Mouse (Mus musculus): Measurements from ENCODE around the gene Dtymk. TPM values are rescaled to one million over a fixed set of nuclear protein-coding genes. Genes with fewer than 3 reads are reported as not detected.
"Not testable (repeated sequence)": the region's sequence is repeated elsewhere in the genome, so short reads cannot be mapped to it uniquely, and the experiment has no call there.

Dtymk gene
- 10 to 100 TPM; 15.7 to 16.4 TPM for total RNA-seq (2021)
- long read RNA-seq, experiment 1, transcript Dtymk-201 (5 exons, 1,003 nt), result major isoform, 11 of 34 reads
- long read RNA-seq, experiment 1, transcript Dtymk-202 (2 exons, 1,055 nt), result minor isoform, 10 of 34 reads
- long read RNA-seq, experiment 1, partial matches to known transcripts, result 0 of 34 reads
- long read RNA-seq, experiment 1, other reads (novel, unspliced or antisense), result 13 of 34 reads
- long read RNA-seq, experiment 2, transcript Dtymk-201 (5 exons, 1,003 nt), result minor isoform, 9 of 33 reads
- long read RNA-seq, experiment 2, transcript Dtymk-202 (2 exons, 1,055 nt), result major isoform, 18 of 33 reads
- long read RNA-seq, experiment 2, partial matches to known transcripts, result 2 of 33 reads
- long read RNA-seq, experiment 2, other reads (novel, unspliced or antisense), result 4 of 33 reads

DNA sequence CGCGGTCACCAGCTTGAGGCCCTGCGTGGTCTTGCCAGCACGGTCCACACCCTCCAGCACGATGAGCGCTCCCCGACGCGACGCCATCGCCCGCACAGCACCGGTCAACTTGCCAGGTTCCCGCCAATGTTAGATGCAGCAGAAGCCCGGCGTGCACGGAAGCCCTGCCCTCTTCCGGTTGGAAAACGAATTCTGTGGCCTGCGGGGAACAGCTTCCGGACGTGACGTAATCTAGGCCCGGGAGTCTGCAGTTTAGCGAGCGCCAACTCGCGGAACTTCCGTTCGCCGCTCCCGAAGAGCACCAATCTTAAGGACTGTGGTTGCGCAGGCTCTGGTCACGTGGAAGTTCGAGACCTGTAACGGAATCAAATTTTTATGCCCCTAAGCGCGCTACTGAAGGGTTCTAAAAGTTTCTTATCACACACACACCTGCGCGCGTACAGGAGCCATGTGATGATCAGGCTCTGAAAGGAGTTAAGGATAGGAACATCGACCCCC is at the start of gene Dtymk:
Gene Dtymk (minus strand): TSS at position 194 of the 498 bp plus-strand sequence.
- peak; percentile 92 for DNase-seq

DNA sequence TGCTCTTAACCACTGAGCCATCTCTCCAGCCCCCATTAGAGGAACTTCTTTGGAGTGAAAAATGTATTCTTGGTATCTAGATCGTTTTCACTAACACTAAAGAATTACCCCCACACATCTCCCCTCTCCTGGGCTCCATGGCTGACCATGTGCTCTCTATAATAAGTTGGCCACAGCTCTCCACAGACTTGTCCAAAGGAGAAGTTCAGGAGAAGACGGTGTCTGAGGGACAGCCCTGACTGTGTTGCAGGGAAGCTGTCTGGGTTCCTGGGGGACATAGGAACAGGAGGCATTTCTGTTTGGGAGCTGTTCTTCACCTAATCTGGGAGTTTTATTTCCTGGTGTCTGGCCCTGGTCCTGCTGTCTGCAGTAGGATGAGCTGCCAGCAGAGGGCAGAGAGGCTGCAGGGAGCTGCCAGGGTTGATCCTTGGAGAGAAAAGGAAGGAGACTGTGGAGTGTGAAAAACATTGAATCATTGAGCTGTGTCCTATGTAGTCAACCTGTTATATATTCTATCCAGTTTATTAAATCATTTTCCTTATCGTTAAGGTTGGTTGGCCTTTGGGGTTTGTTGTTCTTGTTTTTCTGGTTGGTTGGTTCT is 44.1 kb upstream of the Dtymk start:
- not testable (repeated sequence) for DNase-seq

DNA sequence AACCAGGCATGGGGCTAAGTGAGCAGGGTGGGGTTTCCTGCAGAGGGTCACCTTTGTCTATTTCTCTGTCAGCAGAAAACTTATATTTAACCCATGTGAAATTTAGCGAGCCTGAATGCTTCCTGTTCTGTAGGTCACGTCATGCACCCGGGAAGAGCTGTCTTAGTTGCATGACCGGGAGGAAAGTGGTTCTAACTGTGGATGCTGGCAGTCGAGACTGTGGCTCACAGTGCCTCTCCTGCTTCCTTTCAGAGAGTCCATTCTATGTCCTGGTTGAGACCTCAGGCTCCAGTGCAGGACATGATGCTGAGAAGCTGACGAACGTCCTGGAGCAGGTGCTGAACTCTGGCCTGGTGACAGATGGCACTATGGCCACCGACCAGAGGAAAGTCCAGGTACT is 36.8 kb upstream of the Dtymk start:
- DNase-seq, result not testable (repeated sequence)

DNA sequence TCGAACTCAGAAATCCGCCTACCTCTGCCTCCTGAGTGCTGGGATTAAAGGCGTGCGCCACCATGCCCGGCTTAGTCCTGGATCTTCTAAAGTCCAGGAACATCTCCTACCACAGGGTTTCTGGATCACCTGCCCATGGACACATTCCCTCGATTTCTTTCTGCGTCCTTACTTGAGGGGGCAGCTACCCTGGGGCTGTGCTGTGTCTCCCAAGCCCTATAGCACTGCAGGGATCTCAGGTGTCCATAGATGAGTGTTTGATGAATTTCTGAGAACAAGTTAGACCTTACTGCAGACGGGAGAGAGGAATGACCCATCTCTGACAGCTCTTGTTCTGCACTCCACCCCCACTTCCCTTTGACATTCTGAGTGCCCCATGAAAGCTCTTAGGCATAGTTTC is 35.6 kb upstream of the Dtymk start:
- DNase-seq, result no peak

DNA sequence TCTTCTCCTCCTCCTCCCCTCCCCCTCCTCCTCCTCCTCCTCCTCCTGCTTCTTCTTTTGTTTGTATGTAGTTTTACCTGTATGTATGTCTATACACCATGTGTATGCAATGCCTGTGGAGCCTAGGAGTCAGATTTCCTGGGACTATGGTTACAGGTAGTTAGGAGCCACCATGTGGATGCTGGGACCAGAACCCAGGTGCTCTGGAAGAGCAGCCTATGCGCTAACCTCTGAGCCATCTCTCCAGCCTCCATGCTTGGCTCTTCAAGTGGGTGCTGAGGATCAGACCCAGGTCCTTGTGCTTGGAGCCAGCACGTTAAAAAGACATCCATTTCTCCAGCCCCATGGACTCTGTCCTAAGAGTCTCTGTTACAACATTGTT is 34.8 kb upstream of the Dtymk start:
- DNase-seq, result no peak

DNA sequence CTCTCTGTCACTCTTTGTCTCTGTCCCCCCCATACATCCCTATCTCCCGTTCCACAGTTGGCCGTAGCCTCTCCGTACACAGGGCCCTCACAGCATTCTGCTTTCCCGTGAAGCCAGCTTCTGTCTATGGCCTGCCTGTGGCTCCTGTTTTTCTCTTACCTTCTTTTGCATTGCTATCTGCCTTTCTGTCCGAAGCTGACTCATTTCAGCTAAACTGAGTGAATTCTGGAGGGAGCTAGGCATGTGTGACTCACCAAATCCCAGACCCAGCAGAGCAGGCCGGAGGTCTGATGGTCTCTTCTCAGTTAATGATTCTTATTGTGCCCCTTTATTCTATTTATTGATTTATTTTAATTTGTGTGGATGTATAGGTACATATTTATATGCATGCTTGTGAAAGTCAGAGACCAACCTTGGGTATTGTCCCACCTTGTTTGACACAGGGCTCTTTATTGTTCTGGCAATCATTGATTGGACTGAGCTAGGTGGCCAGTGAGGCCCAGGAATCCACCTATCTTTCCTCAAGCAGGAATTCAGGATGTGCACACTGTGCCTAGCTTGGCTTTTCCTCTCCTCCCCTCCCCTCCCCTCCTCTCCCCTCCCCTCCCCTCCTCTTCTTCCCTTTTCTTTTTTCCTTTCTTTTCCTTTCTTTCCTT is 34.3 kb upstream of the Dtymk start:
- no peak for DNase-seq

DNA sequence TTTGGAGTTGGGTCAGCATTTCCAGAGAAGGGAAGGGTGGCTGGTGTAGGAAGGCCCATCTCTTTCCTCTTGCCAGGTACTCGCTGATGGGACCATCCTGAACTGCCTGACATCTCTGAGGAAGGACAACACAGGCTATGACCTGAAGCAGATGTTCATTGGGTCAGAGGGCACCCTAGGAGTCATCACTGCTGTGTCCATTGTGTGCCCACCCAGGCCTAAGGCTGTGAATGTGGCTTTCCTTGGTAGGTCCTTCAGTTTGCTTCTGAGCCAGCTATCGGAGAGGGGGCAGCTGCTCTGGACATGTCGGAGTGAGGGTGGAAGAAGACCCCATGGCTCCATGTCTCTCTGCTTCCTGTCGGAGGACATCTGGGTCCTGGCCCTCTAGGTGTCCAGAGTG is 33.5 kb upstream of the Dtymk start:
- DNase-seq, result no peak

DNA sequence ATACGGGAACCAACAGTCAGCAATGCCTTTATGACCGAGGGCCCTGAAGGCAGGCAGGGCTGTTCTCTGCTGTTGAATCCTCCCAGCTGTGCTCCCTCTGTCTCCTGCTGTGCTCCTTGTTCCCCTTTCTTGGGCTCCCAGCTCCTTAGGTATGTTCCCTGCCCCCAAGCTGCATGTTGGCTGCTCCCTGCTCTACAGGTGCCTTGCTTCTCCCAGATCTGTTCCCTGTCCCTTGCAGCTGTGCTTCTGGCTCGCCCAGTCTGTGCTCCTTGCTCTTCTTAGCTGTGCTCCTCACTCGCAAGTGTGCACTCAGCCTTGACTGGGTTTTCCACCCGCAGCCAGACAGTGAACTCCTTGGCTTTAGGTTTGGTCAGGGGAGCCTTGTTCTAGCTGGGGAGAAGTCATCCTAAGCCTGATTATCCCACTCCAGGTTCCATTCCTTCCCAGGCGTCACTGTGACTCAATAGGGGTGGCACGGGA is 33.0 kb upstream of the Dtymk start:
- DNase-seq, result no peak

DNA sequence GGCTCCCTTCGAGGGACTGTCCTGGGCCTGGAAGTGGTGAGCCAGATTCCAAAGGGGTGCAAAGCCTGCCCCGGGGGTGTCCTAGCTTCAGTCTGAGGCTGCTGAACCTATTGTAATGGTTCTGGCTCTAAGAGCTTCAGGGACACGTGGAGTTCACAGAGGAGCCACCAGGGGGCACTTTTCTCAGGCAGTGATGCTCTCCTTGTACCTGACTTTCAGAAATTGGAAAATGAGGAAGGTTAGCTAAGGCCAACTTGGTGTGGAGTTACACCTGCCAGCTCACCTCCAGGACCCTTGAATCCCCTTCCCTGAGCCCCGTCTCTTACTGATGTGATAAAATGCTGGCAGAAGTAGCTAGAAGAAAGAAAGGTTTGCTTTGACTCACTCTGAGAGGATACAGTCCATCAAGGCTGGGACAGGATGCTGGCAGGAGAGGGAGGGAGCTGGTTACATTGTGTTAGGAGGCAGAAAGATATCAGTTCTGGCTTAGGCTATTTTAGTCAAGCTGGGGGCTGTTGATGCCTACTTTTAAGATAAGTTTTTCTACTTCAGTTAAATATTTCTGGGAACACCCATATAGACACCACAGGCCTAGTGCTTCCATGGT is 31.1 kb upstream of the Dtymk start:
- DNase-seq, result not testable (repeated sequence)

DNA sequence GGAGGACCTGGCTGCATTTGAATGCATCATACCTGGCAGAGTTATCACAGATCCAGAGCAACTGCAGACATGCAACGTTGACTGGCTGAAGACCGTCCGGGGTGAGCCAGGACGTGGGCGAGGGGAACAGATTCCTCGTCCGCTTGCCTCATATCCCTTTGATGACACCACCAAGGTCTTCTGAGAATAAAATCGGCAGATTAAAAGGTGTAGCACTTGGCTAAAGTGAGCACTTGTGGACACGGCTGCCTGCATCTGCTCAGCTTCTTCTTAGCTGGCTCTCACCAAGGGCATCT is 24.8 kb upstream of the Dtymk start:
- DNase-seq, result no peak

DNA sequence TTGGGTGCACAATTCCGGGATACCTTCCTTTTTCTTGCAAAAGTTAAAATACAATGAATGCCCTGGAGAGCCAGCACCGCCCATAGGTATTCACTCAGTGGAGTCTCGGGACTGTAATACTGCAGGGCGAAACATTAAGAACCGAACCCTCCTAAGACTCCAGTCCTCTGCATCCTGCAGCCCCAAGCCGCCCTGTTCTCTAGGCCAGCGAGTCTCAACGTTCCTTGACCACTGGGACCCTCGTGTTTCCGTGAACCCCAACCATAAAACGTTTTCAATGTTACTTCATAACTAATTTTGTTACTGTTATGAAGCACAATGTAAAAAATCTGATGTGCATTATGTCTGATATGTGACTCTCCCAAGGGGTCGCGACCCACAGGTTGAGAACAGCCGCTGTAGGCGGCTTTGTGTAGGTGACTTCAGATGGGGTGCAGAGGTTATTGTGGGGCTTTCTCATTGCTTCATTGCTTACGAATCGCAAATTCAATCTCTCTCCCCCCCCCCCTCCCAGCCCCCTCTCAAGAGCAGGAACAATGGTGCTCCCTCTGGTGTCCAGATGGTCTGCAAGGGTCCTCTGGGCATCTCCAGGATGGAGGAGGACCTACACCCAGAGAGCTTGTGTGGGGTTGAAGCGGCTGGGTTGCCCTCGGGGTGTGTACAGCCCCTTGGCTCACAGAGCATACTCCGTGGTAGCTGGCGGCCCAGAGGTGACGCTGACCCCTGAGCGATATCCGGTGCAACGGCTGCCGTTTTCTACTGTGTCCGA is 24.2 kb upstream of the Dtymk start:
- no peak for DNase-seq

DNA sequence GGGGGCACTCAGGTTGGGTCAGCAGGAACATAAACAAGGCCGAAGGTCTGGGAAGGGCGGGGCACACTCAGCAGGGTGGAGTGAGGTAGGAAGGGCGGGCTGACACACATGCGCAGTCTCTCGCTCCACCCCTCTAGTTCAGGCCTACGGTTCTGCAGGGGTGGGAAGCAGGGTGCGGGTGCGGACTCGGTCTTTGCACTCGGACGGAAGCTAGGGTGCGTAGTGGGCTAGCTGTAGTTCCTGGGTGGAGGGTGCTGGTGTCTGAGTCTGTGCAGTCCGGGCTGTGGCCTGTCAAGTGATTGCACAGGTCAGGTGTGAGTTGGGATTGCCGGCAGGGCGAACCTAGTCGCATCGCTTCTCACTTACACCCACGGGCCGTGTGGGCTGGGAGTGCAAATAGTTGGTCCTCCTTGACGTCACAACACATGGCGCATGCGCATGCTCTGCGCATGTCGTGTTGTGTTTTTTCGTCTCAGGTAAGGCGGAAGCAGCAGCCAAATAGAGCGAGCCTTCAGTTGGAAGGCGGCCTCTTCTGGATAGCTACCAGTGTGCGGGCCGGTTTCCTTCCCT is 23.5 kb upstream of the Dtymk start:
- DNase-seq, result peak; percentile 94

DNA sequence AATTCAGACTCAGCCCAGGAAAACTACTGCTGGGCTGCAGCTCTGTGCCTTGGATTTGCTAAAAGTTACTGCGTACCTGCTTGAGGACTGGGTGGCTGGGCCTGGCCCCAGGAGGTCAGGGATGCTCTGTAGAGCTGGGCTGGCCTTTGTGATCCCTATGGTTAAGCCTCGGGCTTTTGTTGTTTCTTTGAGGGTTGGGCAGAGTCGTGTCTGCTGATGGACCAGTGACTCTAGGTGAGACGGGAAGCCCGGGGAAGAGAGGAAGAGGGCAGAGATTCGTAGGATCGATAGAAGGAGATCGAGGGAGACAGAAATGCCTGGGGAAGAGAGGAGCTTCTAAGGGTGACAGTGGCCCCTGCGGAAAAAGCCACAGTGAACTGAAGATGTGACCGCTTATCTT is 22.9 kb upstream of the Dtymk start, which contains the start of gene D2hgdh:
Gene D2hgdh (plus strand): TSS at position 301 of the 400 bp plus-strand sequence.
- DNase-seq, result no peak

DNA sequence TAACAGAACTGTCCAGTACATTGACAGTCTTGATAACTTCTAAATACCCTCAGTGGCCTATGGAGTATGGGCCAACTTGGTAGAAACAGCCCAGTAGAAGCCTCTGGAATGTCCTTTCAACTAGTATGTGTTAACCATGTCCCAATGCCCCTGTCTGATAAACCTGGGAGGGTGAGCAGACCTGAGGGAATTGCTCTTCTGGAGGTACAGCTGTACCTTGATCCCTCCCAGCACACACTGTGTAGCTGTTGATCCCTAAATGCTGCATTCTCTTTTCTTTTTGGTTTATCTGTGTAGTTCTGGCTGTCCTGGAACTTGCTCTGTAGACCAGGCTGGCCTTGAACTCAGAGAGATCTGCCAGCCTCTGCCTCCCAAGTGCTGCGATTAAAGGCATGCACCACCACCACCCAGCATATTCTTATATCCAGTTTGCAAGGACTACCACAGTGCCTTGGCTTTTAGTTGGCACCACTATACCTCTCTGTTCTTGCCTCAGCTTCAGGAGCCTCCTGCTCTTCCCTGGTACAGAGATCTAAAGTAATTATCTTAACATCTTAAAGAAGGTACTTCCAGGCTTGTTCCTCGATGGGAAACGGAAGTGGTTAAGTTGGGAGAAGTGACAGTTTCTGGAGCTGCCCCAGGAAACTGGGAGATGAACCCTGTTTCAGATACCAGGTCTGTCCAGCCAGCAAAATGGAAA is 22.2 kb upstream of the Dtymk start:
- DNase-seq, result no peak

DNA sequence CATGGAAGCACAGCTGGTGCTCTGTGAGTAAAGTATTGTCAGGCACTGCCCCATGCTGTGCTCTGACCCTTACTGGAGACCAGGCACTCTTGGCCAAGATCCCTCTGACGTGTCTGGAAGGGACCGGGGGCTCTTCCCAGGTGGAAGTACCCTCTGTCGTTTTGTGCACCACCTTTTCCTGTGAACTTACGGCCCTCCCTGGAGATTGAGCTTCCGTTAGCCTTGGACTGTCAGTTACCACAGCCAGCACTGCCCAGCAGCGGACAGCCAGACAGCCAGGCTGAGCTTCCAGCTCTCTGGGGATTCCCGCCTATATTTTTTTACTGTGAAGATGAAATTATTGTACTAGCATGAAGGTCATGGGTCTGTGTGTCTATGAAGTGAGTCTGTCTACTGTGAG is 17.0 kb upstream of the Dtymk start:
- no peak for DNase-seq

DNA sequence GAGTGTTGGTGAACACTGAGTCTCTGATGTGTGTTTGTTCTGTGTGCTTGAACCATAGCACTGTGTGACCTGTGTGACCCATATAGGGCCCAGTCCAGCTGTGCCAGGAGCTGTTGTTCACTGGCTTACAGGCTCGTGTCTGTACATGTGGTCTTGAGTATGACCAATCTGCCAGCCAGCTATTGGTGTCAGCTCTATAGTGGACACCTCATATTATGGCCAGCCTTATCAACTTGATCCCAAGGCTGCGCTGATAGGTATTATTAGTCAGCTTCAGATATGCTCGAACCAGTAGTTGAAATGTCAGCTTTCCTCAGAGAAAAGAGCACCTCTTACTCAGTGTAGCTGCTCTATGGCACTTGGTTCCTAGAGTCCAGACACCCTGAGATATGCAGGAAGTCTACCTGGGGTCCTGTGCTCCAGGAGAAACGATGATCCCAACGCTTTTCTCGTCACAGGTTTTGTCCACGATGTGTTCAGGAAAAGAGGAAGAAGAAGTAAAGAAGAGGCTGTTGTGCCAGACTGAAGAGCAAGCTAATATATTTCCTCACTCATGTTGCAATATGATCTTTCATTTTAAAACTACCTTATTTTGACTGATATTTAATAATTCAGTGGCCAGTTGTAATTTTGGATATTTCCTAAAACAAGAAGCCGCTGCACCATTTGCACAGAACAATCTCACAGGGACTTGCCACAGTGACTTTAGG is 16.2 kb upstream of the Dtymk start:
- DNase-seq, result no peak

DNA sequence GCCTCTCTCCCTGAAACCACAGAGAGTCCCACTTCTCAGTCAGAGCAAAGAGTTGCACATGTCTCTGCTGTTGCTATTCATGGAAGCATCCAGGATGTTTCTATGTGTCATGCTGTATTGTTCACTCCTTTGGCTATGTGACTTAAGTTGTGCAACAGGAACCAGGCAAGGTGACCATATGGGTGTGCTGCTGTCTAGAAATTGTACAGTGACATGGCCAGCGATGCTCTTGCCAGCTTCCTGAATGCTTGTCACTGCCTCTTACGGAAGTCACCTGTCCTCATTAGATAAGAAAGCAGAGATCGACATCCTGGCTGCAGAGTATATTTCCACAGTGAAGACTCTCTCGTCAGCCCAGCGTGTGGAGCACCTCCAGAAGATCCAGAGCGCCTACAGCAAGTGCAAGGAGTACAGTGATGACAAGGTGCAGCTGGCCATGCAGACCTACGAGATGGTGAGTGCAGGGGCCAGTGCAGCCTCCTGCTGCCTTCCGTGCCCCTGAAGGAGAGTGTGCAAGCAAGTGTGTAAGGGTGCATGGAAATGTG is 9.8 kb upstream of the Dtymk start:
- no peak for DNase-seq

DNA sequence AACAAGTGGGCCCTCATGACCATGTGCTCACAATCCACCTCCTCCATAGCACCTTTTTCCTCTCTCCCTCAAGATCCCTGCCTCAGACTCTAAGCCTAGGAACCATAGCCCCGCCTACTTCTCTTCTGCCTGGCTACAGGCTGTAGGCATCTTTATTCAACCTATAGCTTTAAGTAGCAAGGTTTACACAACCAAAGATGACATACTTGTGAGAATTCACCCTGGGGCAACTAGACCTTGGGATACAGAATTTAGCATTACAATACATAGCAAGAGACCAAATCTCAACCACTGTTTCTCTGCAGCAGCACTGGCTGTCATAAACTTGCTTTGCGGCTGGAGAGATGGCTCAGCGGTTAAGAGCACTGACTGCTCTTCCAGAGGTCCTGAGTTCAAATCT is 8.3 kb upstream of the Dtymk start:
- no peak for DNase-seq

DNA sequence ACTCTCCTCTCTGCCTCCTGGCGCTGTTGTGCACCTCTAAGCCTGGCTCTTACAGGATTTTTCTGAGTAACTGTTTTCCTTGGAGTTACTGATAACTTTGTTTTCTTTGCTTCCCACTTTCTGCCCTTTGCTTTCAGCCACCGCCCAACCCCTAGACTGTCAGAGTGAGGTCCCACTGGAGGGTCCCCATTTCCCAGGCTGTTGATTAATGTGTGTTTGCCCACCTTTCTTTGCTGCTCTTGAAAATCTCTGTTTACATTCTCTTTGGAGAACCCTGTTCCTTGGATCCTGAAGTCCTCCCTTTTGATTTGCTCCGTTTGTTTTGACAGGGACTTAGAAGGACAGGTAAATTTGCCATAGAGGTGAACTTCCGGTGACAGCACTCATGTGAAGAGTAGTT is 7.1 kb upstream of the Dtymk start:
- DNase-seq, result no peak
